Mouse (Mus musculus) 3134 (cell line): Measurements from ENCODE around the gene Slc6a11.

ENCODE experiments used
- DNase-seq: peaks from one replicate; pipeline ENCODE4 v3.0.0-alpha.2; 2011; ENCODE audit warnings: low spot score; ENCODE audit not compliant: insufficient read length; ENCODE audit errors: extremely low read depth

Gene Slc6a11

GRCm38 (mm10) chr6:114297260-114298002 lies 166.4 kb downstream of the Slc6a11 start:
- DNase-seq = no peak
